Mouse (Mus musculus) midbrain, embryonic 11.5 days (tissue): ENCODE measurements around the gene Cd80. TPM values are rescaled to one million over a fixed set of nuclear protein-coding genes. Genes with fewer than 3 reads are reported as not detected.

ENCODE experiments used
- ATAC-seq: fragments of 200-750 bp; cut with Nextera tagmentation; 2 replicates; pipeline ENCODE4 v1.8.0; 2017; ENCODE audit warnings: moderate TSS enrichment, moderate library complexity; ENCODE audit not compliant: low FRiP score
- DNase-seq: peaks from one replicate; pipeline ENCODE4 v3.0.0; 2015; ENCODE audit warnings: low spot score; ENCODE audit errors: missing footprints
- H3K27ac ChIP-seq: fragments of 300-500 bp; sonication (generic); 2 replicates; pipeline ENCODE4 v1.5.1; 2014; ENCODE audit warnings: low read depth, low read length
- H3K27me3 ChIP-seq: fragments of 300-500 bp; sonication (generic); 2 replicates; pipeline ENCODE4 v1.6.1; 2014; ENCODE audit warnings: mild to moderate bottlenecking, low read length, moderate library complexity, mixed read lengths; ENCODE audit not compliant: control insufficient read depth, insufficient read depth
- H3K36me3 ChIP-seq: fragments of 300-500 bp; sonication (generic); 2 replicates; pipeline ENCODE4 v1.6.1; 2014; ENCODE audit warnings: mild to moderate bottlenecking, low read length, moderate library complexity, mixed read lengths; ENCODE audit not compliant: control insufficient read depth, insufficient read depth
- H3K4me1 ChIP-seq: fragments of 300-500 bp; sonication (generic); 2 replicates; pipeline ENCODE4 v1.6.1; 2014; ENCODE audit warnings: low read length; ENCODE audit not compliant: control insufficient read depth, insufficient read depth
- H3K4me2 ChIP-seq: fragments of 300-500 bp; sonication (generic); 2 replicates; pipeline ENCODE4 v1.6.1; 2014; ENCODE audit warnings: mild to moderate bottlenecking, moderate library complexity
- H3K4me3 ChIP-seq: fragments of 300-500 bp; sonication (generic); 2 replicates; pipeline ENCODE4 v1.5.1; 2014; ENCODE audit warnings: low read depth, low read length
- H3K9ac ChIP-seq: fragments of 300-500 bp; sonication (generic); 2 replicates; pipeline ENCODE4 v1.6.1; 2014; ENCODE audit warnings: low read length
- H3K9me3 ChIP-seq: fragments of 300-500 bp; sonication (generic); 2 replicates; pipeline ENCODE4 v1.6.1; 2016; ENCODE audit warnings: low read length; ENCODE audit not compliant: control insufficient read depth
- WGBS: fragments of 180-500 bp; shearing (Covaris S2); extraction: QIAGEN DNeasy Blood & Tissue Kit; methylation state at CpG from one replicate; pipeline ENCODE4 v1.1.7; 2014; 5-methylcytosine and 5-hydroxymethylcytosine counted together
- polyA plus RNA-seq: library from polyadenylated mRNA; unstranded; fragments of >200 nt; fragmentation: Nextera tagmentation; extraction: Ambion mirVana; gene quantifications from 2 replicates; pipeline ENCODE4 v1.2.1, GENCODE M21; 2014

Gene Cd80
- polyA plus RNA-seq, 1 experiment from 2014 or later, result 0.42 TPM

GRCm38 (mm10) chr16:38467091-38467916, 11.9 kb downstream of the Cd80 start:
- Histone ChIP-seq H3K9me3 (no peaks in the 10 kb centered on the region), H3K4me3 (no peak overlapping the region), H3K27ac (no peak overlapping the region), H3K27me3 (no peaks in the 10 kb centered on the region), H3K4me1 (no peaks in the 10 kb centered on the region), H3K9ac (no peak overlapping the region), H3K36me3 (no peaks in the 10 kb centered on the region), H3K4me2 (no peak overlapping the region)
- no peak for DNase-seq
- 87% methylated on average over 13 of the region's 13 CpGs for WGBS
- ATAC-seq, result no peak

DNA sequence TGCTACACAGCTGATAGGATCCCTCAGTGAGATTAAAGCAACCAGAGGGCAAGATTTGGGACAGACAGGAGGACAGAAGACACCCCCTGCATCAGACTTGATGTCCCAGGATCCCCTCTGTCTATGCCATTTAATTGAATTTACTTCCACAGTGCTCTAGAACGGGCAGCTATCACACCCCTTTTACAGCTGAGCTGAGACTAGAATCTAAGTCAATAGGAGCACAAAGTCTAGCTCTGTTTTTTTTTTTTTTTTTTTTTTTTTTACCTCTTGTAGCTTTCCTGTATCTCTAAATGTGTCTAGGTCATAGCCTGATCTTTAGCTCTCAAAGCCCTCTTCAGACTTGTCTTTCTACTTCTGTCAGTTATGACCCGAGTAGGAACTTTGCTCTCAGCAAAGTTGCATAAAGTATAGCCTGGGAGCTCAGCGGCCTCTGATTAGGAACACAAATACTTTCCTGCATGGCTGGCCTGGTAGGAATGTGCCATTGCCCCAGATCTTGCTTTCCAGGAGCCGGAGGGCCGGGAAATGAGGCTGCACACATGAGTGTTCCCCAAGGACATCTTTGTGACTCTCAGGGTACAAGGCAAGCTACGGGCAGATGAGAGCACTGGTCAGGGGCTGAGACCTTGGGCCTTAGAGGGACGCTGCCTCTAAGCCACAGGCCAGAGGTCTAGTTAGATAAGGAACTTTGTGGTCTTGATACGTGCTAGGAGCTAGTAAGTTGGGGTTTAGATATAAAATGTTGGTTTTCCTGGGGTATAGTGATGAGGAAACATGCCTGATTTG, 12.8 kb downstream of the Cd80 start:
- DNase-seq (peak; percentile 44), ATAC-seq (no peak)
- H3K27me3 ChIP-seq, result no peaks in the 10 kb centered on the region
- no peaks in the 10 kb centered on the region for H3K36me3 ChIP-seq
- no peaks in the 10 kb centered on the region for H3K9me3 ChIP-seq
- no peak overlapping the region for H3K4me3 ChIP-seq
- no peak overlapping the region for H3K9ac ChIP-seq
- no peak overlapping the region for H3K27ac ChIP-seq
- 83% methylated on average over 8 of the region's 8 CpGs for WGBS
- no peak overlapping the region for H3K4me2 ChIP-seq
- no peaks in the 10 kb centered on the region for H3K4me1 ChIP-seq

GRCm38 (mm10) chr16:38468706-38469018, 13.3 kb downstream of the Cd80 start:
- Histone ChIP-seq H3K4me3 (no peak overlapping the region), H3K4me1 (no peaks in the 10 kb centered on the region), H3K4me2 (no peak overlapping the region), H3K27ac (no peak overlapping the region), H3K36me3 (no peaks in the 10 kb centered on the region), H3K27me3 (no peaks in the 10 kb centered on the region), H3K9me3 (no peaks in the 10 kb centered on the region), H3K9ac (no peak overlapping the region)
- 27% methylated on average over 3 of the region's 3 CpGs for WGBS
- peak; percentile 37 for DNase-seq
- no peak for ATAC-seq

DNA sequence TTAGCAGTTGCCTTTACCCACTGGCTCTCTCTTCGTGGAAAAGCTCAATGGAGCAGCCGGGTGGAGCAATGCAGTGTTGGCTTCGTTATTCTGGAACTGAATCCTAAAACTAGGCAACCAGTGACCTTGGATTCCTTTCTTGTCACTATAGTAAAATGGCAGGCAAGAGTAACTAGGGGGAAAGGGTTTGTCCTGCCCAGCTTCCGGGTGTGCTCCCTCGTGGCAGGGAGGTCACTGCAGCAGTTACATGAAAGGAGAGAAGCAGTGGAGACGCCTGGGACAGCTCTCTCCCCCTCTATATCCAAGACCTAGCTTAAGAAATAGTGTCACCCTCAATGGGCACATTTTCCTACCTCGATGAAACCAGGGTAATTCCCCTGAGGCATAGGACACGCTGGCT, 14.1 kb downstream of the Cd80 start:
- H3K9ac ChIP-seq, result no peak overlapping the region
- no peaks in the 10 kb centered on the region for H3K9me3 ChIP-seq
- H3K4me3 ChIP-seq, result no peak overlapping the region
- H3K36me3 ChIP-seq, result no peaks in the 10 kb centered on the region
- DNase-seq (peak; percentile 33), ATAC-seq (no peak)
- no peak overlapping the region for H3K4me2 ChIP-seq
- WGBS, result 78% methylated on average over 8 of the region's 8 CpGs
- no peaks in the 10 kb centered on the region for H3K27me3 ChIP-seq
- H3K4me1 ChIP-seq, result no peaks in the 10 kb centered on the region
- H3K27ac ChIP-seq, result no peak overlapping the region

GRCm38 (mm10) chr16:38471697-38472506, 16.5 kb downstream of the Cd80 start:
- H3K36me3 ChIP-seq, result no peaks in the 10 kb centered on the region
- ATAC-seq (no peak), DNase-seq (peak; percentile 10)
- no peaks in the 10 kb centered on the region for H3K9me3 ChIP-seq
- no peak overlapping the region for H3K27ac ChIP-seq
- no peaks in the 10 kb centered on the region for H3K27me3 ChIP-seq
- no peak overlapping the region for H3K9ac ChIP-seq
- H3K4me2 ChIP-seq, result no peak overlapping the region
- 0 out of 2 replicates have a peak, but pooled peaks cover 2% of the 10 kb centered on the region for H3K4me1 ChIP-seq
- H3K4me3 ChIP-seq, result no peak overlapping the region
- 78% methylated on average over 11 of the region's 11 CpGs for WGBS

DNA sequence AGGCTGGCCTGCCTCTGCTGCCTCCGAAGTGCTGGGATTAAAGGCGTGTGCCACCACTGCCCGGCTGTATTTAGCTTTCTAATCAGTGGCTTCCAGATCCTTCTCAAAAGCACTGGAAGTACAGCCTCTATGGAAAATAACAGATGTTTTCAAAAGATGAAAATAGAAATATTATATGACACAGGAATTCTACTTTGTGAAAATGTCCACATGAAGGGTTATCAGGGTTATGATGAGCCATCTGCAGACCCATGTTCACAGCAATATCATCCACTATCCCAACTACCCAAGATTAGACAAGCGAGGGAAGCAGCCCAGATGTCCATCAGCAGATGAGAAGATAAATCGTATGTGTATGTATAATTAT, 17.1 kb downstream of the Cd80 start:
- DNase-seq, result peak; percentile 23
- Histone ChIP-seq H3K9ac (no peak overlapping the region), H3K27ac (no peak overlapping the region), H3K4me3 (no peak overlapping the region), H3K27me3 (no peaks in the 10 kb centered on the region), H3K36me3 (no peaks in the 10 kb centered on the region), H3K9me3 (no peaks in the 10 kb centered on the region), H3K4me1 (0 out of 2 replicates have a peak, but pooled peaks cover 2% of the 10 kb centered on the region), H3K4me2 (no peak overlapping the region)
- 93% methylated on average over 5 of the region's 5 CpGs for WGBS
- ATAC-seq, result no peak

DNA sequence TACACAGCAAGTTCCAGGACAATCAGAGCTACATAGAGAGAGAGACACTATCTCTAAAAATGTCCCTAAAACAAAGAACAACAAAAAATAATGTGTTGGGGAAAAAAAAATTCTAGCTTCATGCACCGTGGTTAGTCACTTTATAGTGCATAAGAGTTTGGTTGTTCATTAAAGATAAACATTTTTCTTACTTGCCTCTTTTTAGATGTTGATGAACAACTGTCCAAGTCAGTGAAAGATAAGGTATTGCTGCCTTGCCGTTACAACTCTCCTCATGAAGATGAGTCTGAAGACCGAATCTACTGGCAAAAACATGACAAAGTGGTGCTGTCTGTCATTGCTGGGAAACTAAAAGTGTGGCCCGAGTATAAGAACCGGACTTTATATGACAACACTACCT, 18.3 kb downstream of the Cd80 start:
- DNase-seq (peak; percentile 73), ATAC-seq (no peak)
- no peak overlapping the region for H3K9ac ChIP-seq
- no peak overlapping the region for H3K4me3 ChIP-seq
- 89% methylated on average over 5 of the region's 5 CpGs for WGBS
- no peaks in the 10 kb centered on the region for H3K36me3 ChIP-seq
- 0 out of 2 replicates have a peak, but pooled peaks cover 2% of the 10 kb centered on the region for H3K4me1 ChIP-seq
- no peaks in the 10 kb centered on the region for H3K27me3 ChIP-seq
- H3K27ac ChIP-seq, result no peak overlapping the region
- H3K4me2 ChIP-seq, result no peak overlapping the region
- H3K9me3 ChIP-seq, result no peaks in the 10 kb centered on the region

DNA sequence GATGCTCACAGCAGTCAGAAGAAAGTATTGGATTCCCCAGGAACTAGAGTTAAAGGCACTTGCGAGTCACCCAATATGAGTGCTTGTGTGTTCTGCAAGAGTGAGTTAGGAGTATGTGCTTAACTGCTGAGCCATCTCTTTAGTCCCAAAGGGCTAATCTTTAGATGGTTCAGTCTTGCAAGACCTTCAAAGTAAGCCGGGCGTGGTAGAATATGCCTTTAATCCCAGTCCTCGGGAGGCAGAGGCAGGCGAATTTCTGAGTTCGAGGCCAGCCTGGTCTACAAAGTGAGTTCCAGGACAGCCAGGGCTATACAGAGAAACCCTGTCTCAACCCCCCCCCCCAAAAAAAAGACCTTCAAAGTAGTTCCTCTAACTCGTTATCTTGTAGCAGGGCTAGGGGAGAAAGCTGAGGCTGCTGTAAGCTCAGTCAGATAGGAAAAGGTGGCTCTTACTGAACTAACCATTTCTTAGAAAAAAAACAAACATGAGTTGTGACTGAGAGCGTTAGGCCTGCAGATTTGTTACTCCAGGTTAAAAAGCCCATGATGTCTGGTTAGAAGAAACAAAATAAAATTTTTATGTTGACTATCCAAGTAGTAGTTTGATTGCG, 19.4 kb downstream of the Cd80 start:
- no peaks in the 10 kb centered on the region for H3K27me3 ChIP-seq
- H3K36me3 ChIP-seq, result no peaks in the 10 kb centered on the region
- DNase-seq (peak; percentile 41), ATAC-seq (no peak)
- 0 out of 2 replicates have a peak, but pooled peaks cover 2% of the 10 kb centered on the region for H3K4me1 ChIP-seq
- WGBS, result 90% methylated on average over 9 of the region's 9 CpGs
- no peak overlapping the region for H3K27ac ChIP-seq
- no peaks in the 10 kb centered on the region for H3K9me3 ChIP-seq
- no peak overlapping the region for H3K9ac ChIP-seq
- H3K4me2 ChIP-seq, result no peak overlapping the region
- no peak overlapping the region for H3K4me3 ChIP-seq
